Mouse (Mus musculus): ENCODE measurements around the gene Sox6. TPM values are rescaled to one million over a fixed set of nuclear protein-coding genes. Genes with fewer than 3 reads are reported as not detected.
A peak's percentile ranks its signal among the peaks of the same experiment; 100 is the strongest.

Sox6 gene
- polyA plus RNA-seq, 1 experiment from 2014 or later: 33.0 TPM

DNA sequence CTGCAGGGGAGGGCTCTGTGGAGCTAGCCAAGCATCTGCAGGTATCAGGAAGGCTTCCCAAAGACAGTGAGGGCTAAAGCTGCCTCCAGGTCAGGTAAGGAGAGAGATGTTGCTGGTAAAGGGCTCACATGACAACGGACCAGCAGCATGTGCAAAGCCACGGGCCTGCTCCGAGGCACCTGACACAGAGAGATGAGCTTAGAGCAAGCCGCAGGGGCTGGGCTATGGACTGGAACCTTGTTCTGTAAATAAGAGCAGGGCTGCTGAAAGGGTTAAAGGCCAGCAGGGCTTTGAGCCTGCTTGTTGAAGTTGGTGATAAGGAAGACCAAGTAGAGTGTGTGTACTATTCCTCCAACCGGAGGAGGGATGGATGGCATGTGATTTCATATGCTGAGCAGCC lies 583.6 kb downstream of the Sox6 start:
- H3K9ac ChIP-seq (ENCODE audit: low read length): no peak overlapping the region
- no peak for ATAC-seq (replicated peaks; ENCODE audit: low FRiP score, low TSS enrichment, low read depth)
- no peaks in the 10 kb centered on the region for H3K9me3 ChIP-seq (ENCODE audit: control insufficient read depth, low read length)
- no peaks in the 10 kb centered on the region for H3K36me3 ChIP-seq (ENCODE audit: control insufficient read depth, insufficient read depth, low read length)
- 67% methylated on average over 5 of the region's 5 CpGs for WGBS
- H3K4me2 ChIP-seq (ENCODE audit: low read length): no peak overlapping the region
- no peaks in the 10 kb centered on the region for H3K27me3 ChIP-seq (replicated peaks; ENCODE audit: control insufficient read depth, insufficient read depth, low read length)
- no peak overlapping the region for H3K4me3 ChIP-seq (ENCODE audit: low read depth, low read length)
- DNase-seq (ENCODE audit: low spot score): no peak
- peaks cover 5% of the 10 kb centered on the region; the same call in 1 of the 2 replicates for H3K4me1 ChIP-seq (replicated peaks; ENCODE audit: control insufficient read depth, insufficient read depth, low read length)
- no peak overlapping the region for H3K27ac ChIP-seq (ENCODE audit: low read depth)

DNA sequence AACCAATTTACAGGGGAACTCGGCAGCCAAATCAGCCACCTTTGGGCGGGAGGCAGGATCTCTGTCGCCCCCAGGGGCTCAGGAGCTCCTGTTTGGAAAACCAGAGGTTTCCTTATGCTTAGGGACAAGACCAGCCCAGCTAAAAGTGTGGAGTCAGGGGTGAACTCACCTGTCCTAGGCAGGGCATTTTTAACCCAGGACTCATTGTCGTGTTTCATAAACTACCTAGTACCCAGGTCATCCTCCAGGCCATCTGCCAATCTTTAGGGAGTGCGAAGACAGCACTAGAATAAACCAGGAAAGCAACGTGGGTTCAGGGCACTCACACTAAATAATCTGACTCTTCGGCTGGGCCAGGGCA lies 584.9 kb downstream of the Sox6 start:
- WGBS: 63% methylated on average over 7 of the region's 7 CpGs
- H3K4me3 ChIP-seq (ENCODE audit: low read depth, low read length): no peak overlapping the region
- H3K27ac ChIP-seq (ENCODE audit: low read depth): no peak overlapping the region
- no peaks in the 10 kb centered on the region for H3K27me3 ChIP-seq (replicated peaks; ENCODE audit: control insufficient read depth, insufficient read depth, low read length)
- H3K4me1 ChIP-seq (replicated peaks; ENCODE audit: control insufficient read depth, insufficient read depth, low read length): peaks cover 5% of the 10 kb centered on the region; the same call in 1 of the 2 replicates
- H3K9ac ChIP-seq (ENCODE audit: low read length): no peak overlapping the region
- no peaks in the 10 kb centered on the region for H3K36me3 ChIP-seq (ENCODE audit: control insufficient read depth, insufficient read depth, low read length)
- ATAC-seq (replicated peaks; ENCODE audit: low FRiP score, low TSS enrichment, low read depth) (no peak), DNase-seq (ENCODE audit: low spot score) (no peak)
- 0 out of 2 replicates have a peak overlapping the region, but pooled peaks have one; percentile 26 for H3K4me2 ChIP-seq (ENCODE audit: low read length)
- no peaks in the 10 kb centered on the region for H3K9me3 ChIP-seq (ENCODE audit: control insufficient read depth, low read length)

DNA sequence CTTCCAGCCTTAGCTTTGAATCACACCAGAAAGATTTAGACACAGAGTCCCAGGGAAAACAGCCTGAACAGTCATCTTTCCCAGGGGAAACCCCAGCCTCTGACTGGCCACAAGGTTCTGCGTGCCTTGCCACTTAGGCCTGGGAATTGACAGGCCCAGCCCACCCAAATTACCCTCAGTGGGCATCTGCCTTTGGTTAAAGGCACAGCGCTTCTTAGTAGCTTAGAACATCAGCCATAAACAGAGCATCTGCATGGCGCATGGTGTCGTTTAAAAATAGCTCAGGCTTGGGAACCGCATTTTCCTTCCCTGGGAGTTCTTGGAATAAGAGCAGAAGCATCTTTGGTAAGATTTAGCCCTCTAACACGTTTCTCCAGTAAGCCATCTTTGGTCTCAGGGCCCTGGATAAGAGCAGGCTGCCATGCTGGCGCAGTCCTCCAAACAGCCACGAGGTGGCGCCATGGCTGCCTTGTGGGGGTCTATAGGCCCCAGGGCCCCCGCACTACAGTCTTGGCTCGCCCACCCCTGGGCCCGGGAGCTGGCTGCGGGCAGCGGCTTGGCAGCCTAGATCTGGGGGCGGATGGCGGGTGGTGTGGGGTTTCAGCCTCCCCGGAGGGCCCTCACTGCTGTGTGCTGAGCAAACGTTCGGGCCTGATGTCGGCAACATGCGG lies 585.4 kb downstream of the Sox6 start:
- H3K27me3 ChIP-seq (replicated peaks; ENCODE audit: control insufficient read depth, insufficient read depth, low read length): no peaks in the 10 kb centered on the region
- peaks cover 5% of the 10 kb centered on the region; the same call in 1 of the 2 replicates for H3K4me1 ChIP-seq (replicated peaks; ENCODE audit: control insufficient read depth, insufficient read depth, low read length)
- DNase-seq (ENCODE audit: low spot score) (peak; percentile 76), ATAC-seq (replicated peaks; ENCODE audit: low FRiP score, low TSS enrichment, low read depth) (no peak)
- WGBS: 34% methylated on average over 21 of the region's 21 CpGs
- H3K4me3 ChIP-seq (ENCODE audit: low read depth, low read length): no peak overlapping the region
- 0 out of 2 replicates have a peak overlapping the region, but pooled peaks have one; percentile 26 for H3K4me2 ChIP-seq (ENCODE audit: low read length)
- H3K27ac ChIP-seq (ENCODE audit: low read depth): no peak overlapping the region
- H3K9me3 ChIP-seq (ENCODE audit: control insufficient read depth, low read length): no peaks in the 10 kb centered on the region
- no peak overlapping the region for H3K9ac ChIP-seq (ENCODE audit: low read length)
- no peaks in the 10 kb centered on the region for H3K36me3 ChIP-seq (ENCODE audit: control insufficient read depth, insufficient read depth, low read length)

DNA sequence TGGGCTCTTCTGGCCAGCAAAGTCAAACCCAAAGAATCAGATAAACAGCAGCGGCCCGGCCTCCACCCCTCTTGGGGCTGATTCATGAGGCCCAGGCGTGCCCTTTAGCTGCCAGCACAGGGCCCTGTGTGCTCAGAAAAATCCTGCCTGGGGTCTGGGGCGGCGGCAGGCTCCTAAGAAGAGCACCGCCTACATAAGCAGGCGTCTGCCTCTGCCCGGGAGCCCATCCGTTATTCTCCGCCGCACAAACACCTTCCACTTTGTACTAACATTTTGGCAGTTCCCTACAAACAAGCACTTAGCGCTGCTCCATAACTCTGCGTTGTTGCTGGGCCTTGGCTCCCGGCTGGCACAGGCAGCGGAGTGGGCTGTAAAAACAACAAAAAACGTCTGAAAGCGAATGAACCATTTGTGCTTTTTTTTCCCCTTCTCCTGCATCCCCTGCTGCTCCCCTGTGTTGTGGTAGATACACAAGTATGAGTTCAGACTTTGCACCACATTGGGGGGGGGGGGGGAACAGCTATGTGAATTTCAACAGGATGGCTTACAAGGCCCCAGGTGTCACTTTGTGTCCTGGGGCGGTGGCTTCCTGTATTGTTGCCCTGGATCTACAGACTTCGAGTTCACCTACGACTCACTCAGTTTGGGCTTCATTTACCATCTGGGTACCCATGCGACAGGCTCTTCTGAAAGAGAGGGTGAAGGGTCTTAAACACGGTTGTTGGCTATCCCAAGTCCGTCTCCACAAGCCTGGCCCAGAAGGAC lies 588.0 kb downstream of the Sox6 start:
- WGBS: 37% methylated on average over 23 of the region's 23 CpGs
- Histone ChIP-seq H3K27me3 (replicated peaks; ENCODE audit: control insufficient read depth, insufficient read depth, low read length) (no peaks in the 10 kb centered on the region), H3K9me3 (ENCODE audit: control insufficient read depth, low read length) (no peaks in the 10 kb centered on the region), H3K4me1 (replicated peaks; ENCODE audit: control insufficient read depth, insufficient read depth, low read length) (peaks cover 10% of the 10 kb centered on the region; the same call in 1 of the 2 replicates), H3K27ac (ENCODE audit: low read depth) (no peak overlapping the region), H3K4me2 (ENCODE audit: low read length) (peak overlapping the region; percentile 0; the same call in 1 of the 2 replicates), H3K4me3 (ENCODE audit: low read depth, low read length) (no peak overlapping the region), H3K9ac (ENCODE audit: low read length) (no peak overlapping the region), H3K36me3 (ENCODE audit: control insufficient read depth, insufficient read depth, low read length) (no peaks in the 10 kb centered on the region)
- ATAC-seq (replicated peaks; ENCODE audit: low FRiP score, low TSS enrichment, low read depth): peak; percentile 42; the same call in 1 of the 2 replicates
- no peak for DNase-seq (ENCODE audit: low spot score)

DNA sequence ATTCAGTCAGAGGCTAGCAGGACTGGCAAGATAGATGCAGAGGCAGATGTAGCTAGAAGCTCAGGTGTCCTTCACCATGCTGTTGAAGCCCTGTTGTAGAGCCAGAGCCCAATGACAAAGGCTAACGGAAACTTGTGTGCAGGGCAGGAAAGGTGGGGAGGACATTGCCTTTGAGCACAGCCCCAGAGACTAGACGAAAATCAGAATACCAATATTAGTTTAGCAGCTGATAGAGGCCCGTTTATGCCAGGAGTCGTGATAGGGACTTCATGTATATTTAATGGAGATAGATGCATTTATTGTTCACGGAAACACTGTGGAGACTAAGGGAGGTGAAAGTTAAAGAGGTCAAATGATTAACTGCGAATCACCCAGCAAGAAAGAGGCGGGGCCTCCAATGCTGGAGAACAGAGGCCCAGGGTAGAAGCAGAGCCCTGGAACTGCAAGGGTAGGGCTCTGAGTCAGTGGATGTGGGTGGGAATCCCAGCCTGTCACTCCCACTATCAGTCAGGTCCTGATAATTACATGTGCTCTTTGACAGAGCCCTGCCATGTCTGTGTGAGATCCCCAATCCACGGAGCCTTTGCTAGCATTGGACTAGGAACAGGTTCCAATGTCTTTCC lies 590.1 kb downstream of the Sox6 start:
- peak; percentile 65; the same call in 1 of the 2 replicates for ATAC-seq (replicated peaks; ENCODE audit: low FRiP score, low TSS enrichment, low read depth)
- WGBS: 42% methylated on average over 8 of the region's 8 CpGs

DNA sequence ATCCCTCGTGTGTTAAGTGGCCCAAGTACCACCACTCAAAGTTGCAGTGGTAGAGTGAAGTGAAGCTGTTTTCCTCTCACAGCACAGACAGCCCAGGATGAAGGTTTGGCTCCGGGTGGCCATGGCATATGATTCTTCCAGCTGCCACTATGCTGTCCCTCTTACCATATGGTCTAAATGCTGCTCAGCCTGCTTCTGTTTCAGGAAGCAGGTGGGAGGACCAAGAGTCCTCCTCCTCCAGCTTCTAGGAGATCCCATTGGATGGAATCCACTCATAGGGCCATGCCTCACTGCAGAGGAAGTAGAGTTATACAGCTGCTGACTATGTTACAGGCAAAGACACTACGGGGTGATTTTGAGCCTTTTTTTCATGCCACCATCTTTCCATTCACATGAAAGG lies 591.5 kb downstream of the Sox6 start:
- DNase-seq (ENCODE audit: low spot score): no peak
- H3K4me1 ChIP-seq (replicated peaks; ENCODE audit: control insufficient read depth, insufficient read depth, low read length): peaks cover 10% of the 10 kb centered on the region; the same call in 1 of the 2 replicates
- no peaks in the 10 kb centered on the region for H3K36me3 ChIP-seq (ENCODE audit: control insufficient read depth, insufficient read depth, low read length)
- H3K9ac ChIP-seq (ENCODE audit: low read length): no peak overlapping the region
- 77% methylated on average over 3 of the region's 3 CpGs for WGBS
- H3K9me3 ChIP-seq (ENCODE audit: control insufficient read depth, low read length): no peaks in the 10 kb centered on the region
- H3K4me3 ChIP-seq (ENCODE audit: low read depth, low read length): no peak overlapping the region
- no peak for ATAC-seq (replicated peaks; ENCODE audit: low FRiP score, low TSS enrichment, low read depth)
- H3K4me2 ChIP-seq (ENCODE audit: low read length): no peak overlapping the region
- no peak overlapping the region for H3K27ac ChIP-seq (ENCODE audit: low read depth)
- no peaks in the 10 kb centered on the region for H3K27me3 ChIP-seq (replicated peaks; ENCODE audit: control insufficient read depth, insufficient read depth, low read length)

More for the DNA sequence above, 590.1 kb downstream of the Sox6 start:
- no peaks in the 10 kb centered on the region for H3K9me3 ChIP-seq (ENCODE audit: control insufficient read depth, low read length)
- H3K4me2 ChIP-seq (ENCODE audit: low read length): no peak overlapping the region
- H3K27me3 ChIP-seq (replicated peaks; ENCODE audit: control insufficient read depth, insufficient read depth, low read length): no peaks in the 10 kb centered on the region
- H3K9ac ChIP-seq (ENCODE audit: low read length): no peak overlapping the region
- DNase-seq (ENCODE audit: low spot score): peak; percentile 50
- no peak overlapping the region for H3K4me3 ChIP-seq (ENCODE audit: low read depth, low read length)
- H3K27ac ChIP-seq (ENCODE audit: low read depth): no peak overlapping the region
- peaks cover 10% of the 10 kb centered on the region; the same call in 1 of the 2 replicates for H3K4me1 ChIP-seq (replicated peaks; ENCODE audit: control insufficient read depth, insufficient read depth, low read length)
- no peaks in the 10 kb centered on the region for H3K36me3 ChIP-seq (ENCODE audit: control insufficient read depth, insufficient read depth, low read length)

DNA sequence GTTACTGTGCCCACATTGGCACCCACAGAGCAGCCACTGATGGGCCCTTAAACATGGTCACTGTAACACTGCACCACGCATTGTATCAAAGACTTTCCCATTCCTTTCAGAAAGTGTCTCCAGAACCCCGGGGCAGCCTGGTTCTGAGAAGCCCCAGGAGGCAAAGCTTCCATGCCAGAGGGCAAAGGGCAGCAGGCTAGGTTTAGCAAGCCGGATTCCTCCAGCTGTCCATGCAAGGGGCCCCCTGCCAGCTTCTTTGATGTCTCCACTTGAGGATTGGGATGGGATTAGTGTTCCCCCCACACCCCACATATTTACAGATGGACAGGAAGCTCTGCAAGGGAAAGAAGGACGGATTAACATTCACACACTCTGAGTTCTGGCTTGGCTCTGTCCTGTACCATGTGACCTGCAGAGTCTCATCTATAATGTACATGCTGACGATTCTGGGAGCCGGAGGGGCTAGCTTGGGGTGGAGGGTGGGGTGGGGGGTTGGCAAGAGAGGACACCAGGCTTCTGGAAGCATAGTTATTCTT lies 592.0 kb downstream of the Sox6 start:
- Histone ChIP-seq H3K27me3 (replicated peaks; ENCODE audit: control insufficient read depth, insufficient read depth, low read length) (no peaks in the 10 kb centered on the region), H3K4me1 (replicated peaks; ENCODE audit: control insufficient read depth, insufficient read depth, low read length) (peaks cover 10% of the 10 kb centered on the region; the same call in 1 of the 2 replicates), H3K4me3 (ENCODE audit: low read depth, low read length) (no peak overlapping the region), H3K9ac (ENCODE audit: low read length) (no peak overlapping the region), H3K4me2 (ENCODE audit: low read length) (no peak overlapping the region), H3K27ac (ENCODE audit: low read depth) (no peak overlapping the region), H3K36me3 (ENCODE audit: control insufficient read depth, insufficient read depth, low read length) (no peaks in the 10 kb centered on the region), H3K9me3 (ENCODE audit: control insufficient read depth, low read length) (no peaks in the 10 kb centered on the region)
- no peak for DNase-seq (ENCODE audit: low spot score)
- WGBS: 34% methylated on average over 6 of the region's 6 CpGs
- no peak for ATAC-seq (replicated peaks; ENCODE audit: low FRiP score, low TSS enrichment, low read depth)

DNA sequence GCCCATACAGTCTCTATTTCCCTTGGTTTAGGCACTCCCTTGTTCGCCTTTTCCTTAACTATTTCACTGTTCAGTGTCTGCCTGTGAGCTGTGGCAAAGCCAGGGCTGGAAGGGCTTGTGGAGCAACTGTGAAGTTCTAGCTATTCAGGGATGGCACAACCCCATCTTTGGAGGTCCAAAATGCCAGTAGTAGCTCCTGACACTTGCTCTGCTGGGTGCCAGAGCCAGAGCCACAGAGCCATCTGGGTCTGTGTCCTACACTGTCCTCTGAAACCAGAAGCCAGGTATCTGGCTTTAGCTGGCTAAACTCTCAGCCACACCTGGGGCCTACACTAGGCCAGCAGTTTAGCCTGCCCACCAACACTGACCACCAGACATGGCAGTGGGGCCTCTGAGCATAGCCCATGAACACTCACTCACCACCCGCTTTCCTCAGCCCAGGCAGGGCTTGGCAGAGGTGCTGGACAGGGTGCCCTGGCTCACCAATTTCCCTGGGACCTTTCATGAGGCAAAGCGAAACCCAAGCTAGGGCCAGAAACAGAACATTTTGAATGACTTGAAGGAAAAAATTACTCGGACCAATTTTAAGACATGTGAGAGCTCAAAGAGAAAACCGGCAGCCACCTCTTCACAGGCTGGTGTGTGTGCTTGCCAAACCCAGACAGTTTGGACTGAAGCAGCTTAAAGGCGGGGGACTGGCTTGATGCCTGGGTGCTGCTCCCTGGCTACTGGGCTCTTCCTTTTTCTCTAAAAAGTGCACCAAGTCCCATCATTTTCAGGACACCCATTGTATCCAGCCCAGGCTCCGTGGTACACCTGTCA lies 612.2 kb downstream of the Sox6 start:
- 84% methylated on average over 7 of the region's 7 CpGs for WGBS
- DNase-seq (ENCODE audit: low spot score) (no peak), ATAC-seq (replicated peaks; ENCODE audit: low FRiP score, low TSS enrichment, low read depth) (no peak)
- Histone ChIP-seq H3K36me3 (ENCODE audit: control insufficient read depth, insufficient read depth, low read length) (no peaks in the 10 kb centered on the region), H3K9ac (ENCODE audit: low read length) (no peak overlapping the region), H3K4me2 (ENCODE audit: low read length) (no peak overlapping the region), H3K4me1 (replicated peaks; ENCODE audit: control insufficient read depth, insufficient read depth, low read length) (no peaks in the 10 kb centered on the region), H3K27ac (ENCODE audit: low read depth) (no peak overlapping the region), H3K4me3 (ENCODE audit: low read depth, low read length) (no peak overlapping the region), H3K9me3 (ENCODE audit: control insufficient read depth, low read length) (no peaks in the 10 kb centered on the region), H3K27me3 (replicated peaks; ENCODE audit: control insufficient read depth, insufficient read depth, low read length) (no peaks in the 10 kb centered on the region)

Data from intestine, embryonic 14.5 days (tissue).